Mouse (Mus musculus) stomach, embryonic 14.5 days (tissue): Measurements from ENCODE around the gene Rd3. TPM values are rescaled to one million over a fixed set of nuclear protein-coding genes. Genes with fewer than 3 reads are reported as not detected.

Experiments
- ATAC-seq: fragments of 200-750 bp; cut with Nextera tagmentation; 2 replicates; pipeline ENCODE4 v1.8.0; 2017; ENCODE audit warnings: low read depth, moderate TSS enrichment; ENCODE audit not compliant: insufficient number of reproducible peaks, insufficient read depth, low FRiP score
- H3K27ac ChIP-seq: fragments of 300-500 bp; sonication (generic); 2 replicates; pipeline ENCODE4 v1.5.1; 2014; ENCODE audit warnings: mild to moderate bottlenecking, low read length, moderate library complexity, mixed read lengths
- H3K27me3 ChIP-seq: fragments of 300-500 bp; sonication (generic); 2 replicates; pipeline ENCODE4 v1.6.1; 2014; ENCODE audit warnings: low read length, control low read depth, mixed read lengths; ENCODE audit not compliant: control insufficient read depth, insufficient read depth
- H3K36me3 ChIP-seq: fragments of 300-500 bp; sonication (generic); 2 replicates; pipeline ENCODE4 v1.6.1; 2014; ENCODE audit warnings: mild to moderate bottlenecking, control low read depth, low read length, moderate library complexity, mixed read lengths; ENCODE audit not compliant: control insufficient read depth, insufficient read depth
- H3K4me1 ChIP-seq: fragments of 300-500 bp; sonication (generic); 2 replicates; pipeline ENCODE4 v1.6.1; 2014; ENCODE audit warnings: low read length, control low read depth, mixed read lengths; ENCODE audit not compliant: control insufficient read depth, insufficient read depth
- H3K4me2 ChIP-seq: fragments of 300-500 bp; sonication (generic); replicated peaks from 2 replicates; pipeline ENCODE4 v1.6.1; 2014; ENCODE audit warnings: low read depth, low read length, control low read depth
- H3K4me3 ChIP-seq: fragments of 300-500 bp; sonication (generic); 2 replicates; pipeline ENCODE4 v1.5.1; 2014; ENCODE audit warnings: low read depth, low read length, control low read depth
- H3K9ac ChIP-seq: fragments of 300-500 bp; sonication (generic); replicated peaks from 2 replicates; pipeline ENCODE4 v1.6.1; 2014; ENCODE audit warnings: low read depth, mild to moderate bottlenecking, control low read depth, low read length, moderate library complexity, mixed read lengths
- H3K9me3 ChIP-seq: fragments of 300-500 bp; sonication (generic); 2 replicates; pipeline ENCODE4 v1.6.1; 2016; ENCODE audit warnings: low read depth, low read length, control low read depth; ENCODE audit not compliant: control insufficient read depth
- WGBS: fragments of 180-500 bp; shearing (Covaris S2); extraction: QIAGEN DNeasy Blood & Tissue Kit; methylation state at CpG from one replicate; pipeline ENCODE4 v1.1.7; 2014; 5-methylcytosine and 5-hydroxymethylcytosine counted together
- polyA plus RNA-seq: library from polyadenylated mRNA; unstranded; fragments of >200 nt; fragmentation: Nextera tagmentation; extraction: Ambion mirVana; gene quantifications from 2 replicates; pipeline ENCODE4 v1.2.1, GENCODE M21; 2014

The Rd3 gene
- polyA plus RNA-seq, 1 experiment from 2014 or later = 0.41 TPM

- H3K36me3 ChIP-seq = no peaks in the 10 kb centered on the region
- no peak overlapping the region for H3K27ac ChIP-seq
- no peaks in the 10 kb centered on the region for H3K27me3 ChIP-seq
- no peak overlapping the region for H3K9ac ChIP-seq
- no peak overlapping the region for H3K4me2 ChIP-seq
- H3K9me3 ChIP-seq = no peaks in the 10 kb centered on the region
- ATAC-seq = no peak
- H3K4me1 ChIP-seq = 0 out of 2 replicates have a peak, but pooled peaks cover 4% of the 10 kb centered on the region
- WGBS = 98% methylated on average over 8 of the region's 8 CpGs
- no peak overlapping the region for H3K4me3 ChIP-seq
These were observed 31.8 kb upstream of the Rd3 start for GRCm38 (mm10) chr1:191945341-191945740.

GRCm38 (mm10) chr1:191945756-191946155, 31.4 kb upstream of the Rd3 start:
- no peak overlapping the region for H3K4me3 ChIP-seq
- no peak overlapping the region for H3K27ac ChIP-seq
- no peaks in the 10 kb centered on the region for H3K9me3 ChIP-seq
- 0 out of 2 replicates have a peak, but pooled peaks cover 4% of the 10 kb centered on the region for H3K4me1 ChIP-seq
- WGBS = 81% methylated on average over 5 of the region's 5 CpGs
- no peak overlapping the region for H3K9ac ChIP-seq
- no peaks in the 10 kb centered on the region for H3K36me3 ChIP-seq
- no peak for ATAC-seq
- no peak overlapping the region for H3K4me2 ChIP-seq
- H3K27me3 ChIP-seq = no peaks in the 10 kb centered on the region

- no peaks in the 10 kb centered on the region for H3K36me3 ChIP-seq
- no peak overlapping the region for H3K27ac ChIP-seq
- H3K9me3 ChIP-seq = no peaks in the 10 kb centered on the region
- no peaks in the 10 kb centered on the region for H3K27me3 ChIP-seq
- WGBS = 85% methylated on average over 7 of the region's 7 CpGs
- no peak overlapping the region for H3K4me3 ChIP-seq
- no peak overlapping the region for H3K9ac ChIP-seq
- H3K4me2 ChIP-seq = no peak overlapping the region
- ATAC-seq = no peak
- 0 out of 2 replicates have a peak, but pooled peaks cover 4% of the 10 kb centered on the region for H3K4me1 ChIP-seq
These were observed 30.9 kb upstream of the Rd3 start for GRCm38 (mm10) chr1:191946261-191946660.

GRCm38 (mm10) chr1:191946835-191947234, 30.3 kb upstream of the Rd3 start:
- peak; percentile 62 for ATAC-seq
- no peaks in the 10 kb centered on the region for H3K9me3 ChIP-seq
- no peak overlapping the region for H3K4me3 ChIP-seq
- no peak overlapping the region for H3K9ac ChIP-seq
- H3K4me2 ChIP-seq = no peak overlapping the region
- H3K27ac ChIP-seq = no peak overlapping the region
- H3K36me3 ChIP-seq = no peaks in the 10 kb centered on the region
- H3K27me3 ChIP-seq = no peaks in the 10 kb centered on the region
- WGBS = 53% methylated on average over 2 of the region's 2 CpGs
- H3K4me1 ChIP-seq = 0 out of 2 replicates have a peak, but pooled peaks cover 4% of the 10 kb centered on the region

- 73% methylated on average over 8 of the region's 8 CpGs for WGBS
- H3K9me3 ChIP-seq = no peaks in the 10 kb centered on the region
- H3K36me3 ChIP-seq = no peaks in the 10 kb centered on the region
- H3K4me2 ChIP-seq = no peak overlapping the region
- no peak for ATAC-seq
- 0 out of 2 replicates have a peak, but pooled peaks cover 4% of the 10 kb centered on the region for H3K4me1 ChIP-seq
- no peak overlapping the region for H3K27ac ChIP-seq
- no peaks in the 10 kb centered on the region for H3K27me3 ChIP-seq
- no peak overlapping the region for H3K9ac ChIP-seq
- no peak overlapping the region for H3K4me3 ChIP-seq
These were observed 29.4 kb upstream of the Rd3 start for GRCm38 (mm10) chr1:191947796-191948195.

GRCm38 (mm10) chr1:191948600-191948999, 28.6 kb upstream of the Rd3 start:
- H3K27me3 ChIP-seq = no peaks in the 10 kb centered on the region
- H3K27ac ChIP-seq = no peak overlapping the region
- H3K4me3 ChIP-seq = no peak overlapping the region
- no peak overlapping the region for H3K9ac ChIP-seq
- H3K4me2 ChIP-seq = no peak overlapping the region
- H3K36me3 ChIP-seq = no peaks in the 10 kb centered on the region
- H3K4me1 ChIP-seq = 0 out of 2 replicates have a peak, but pooled peaks cover 4% of the 10 kb centered on the region
- H3K9me3 ChIP-seq = no peaks in the 10 kb centered on the region
- ATAC-seq = no peak
- WGBS = 83% methylated on average over 8 of the region's 8 CpGs

GRCm38 (mm10) chr1:191950611-191951010, 26.6 kb upstream of the Rd3 start:
- no peak overlapping the region for H3K4me3 ChIP-seq
- ATAC-seq = no peak
- no peaks in the 10 kb centered on the region for H3K27me3 ChIP-seq
- H3K4me1 ChIP-seq = 0 out of 2 replicates have a peak, but pooled peaks cover 4% of the 10 kb centered on the region
- no peak overlapping the region for H3K9ac ChIP-seq
- WGBS = 61% methylated on average over 2 of the region's 2 CpGs
- H3K9me3 ChIP-seq = no peaks in the 10 kb centered on the region
- H3K27ac ChIP-seq = no peak overlapping the region
- no peaks in the 10 kb centered on the region for H3K36me3 ChIP-seq
- H3K4me2 ChIP-seq = no peak overlapping the region

- WGBS = 85% methylated on average over 11 of the region's 11 CpGs
- Histone ChIP-seq H3K36me3 (no peaks in the 10 kb centered on the region), H3K9ac (no peak overlapping the region), H3K9me3 (no peaks in the 10 kb centered on the region), H3K4me3 (no peak overlapping the region), H3K27ac (no peak overlapping the region), H3K4me2 (no peak overlapping the region), H3K4me1 (no peaks in the 10 kb centered on the region), H3K27me3 (no peaks in the 10 kb centered on the region)
- ATAC-seq = no peak
These were observed 24.3 kb upstream of the Rd3 start for GRCm38 (mm10) chr1:191952733-191953335.

- Histone ChIP-seq H3K4me2 (no peak overlapping the region), H3K36me3 (no peaks in the 10 kb centered on the region), H3K27me3 (no peaks in the 10 kb centered on the region), H3K9ac (no peak overlapping the region), H3K9me3 (no peaks in the 10 kb centered on the region), H3K27ac (no peak overlapping the region; the same call in 1 of the 2 replicates), H3K4me1 (no peaks in the 10 kb centered on the region), H3K4me3 (no peak overlapping the region)
- 62% methylated on average over 3 of the region's 3 CpGs for WGBS
- no peak for ATAC-seq
These were observed 22.1 kb upstream of the Rd3 start for GRCm38 (mm10) chr1:191955101-191955500.
